24 mouse cellular contexts compared by ENCODE assay signal in genomic region chr17:47246605-47247004, GRCm38 (mm10).
A peak's percentile ranks its signal among the peaks of the same experiment; 100 is the strongest.
DNase-seq lines count a peak whose midpoint lies in the region; ATAC-seq and TF ChIP-seq lines count a peak whose summit lies in the region.
"Had no signal": no experiment of that assay in that cellular context is flagged by ENCODE, and none has a peak within 500 bp of the region (broad histone marks: within the 10 kb centered on the region; RNA-seq: fewer than 3 reads in every experiment).

No protein-coding gene starts in this region.

- DNase-seq in adrenal gland, adult 2 months = peak; percentile 29
- no peak for DNase-seq in adrenal gland, adult 18-20 months (ENCODE audit: low spot score in 2 of 2)
- peak; percentile 13 for DNase-seq in kidney, adult 2 months
- peak; percentile 29 for DNase-seq in yolk sac, embryonic 10.5 days (ENCODE audit: low spot score)
- DNase-seq in thymus, postnatal 36 days = no peak
- DNase-seq: adrenal gland, adult 8-10 months; adrenal gland, postnatal 14 days; cerebellum, adult 11 months; cerebellum, adult 18-20 months; cerebellum, adult 8-10 months; cerebellum, adult 9-11 months; cerebellum, postnatal 14 days; cerebellum, postnatal 36 days; embryo, embryonic 11 days had no signal

- H3K4me1 ChIP-seq in kidney, adult 2 months (ENCODE audit: control insufficient read depth, insufficient read depth, low read length) = no peaks in the 10 kb centered on the region
- peaks cover 22% of the 10 kb centered on the region for H3K4me1 ChIP-seq in kidney, embryonic 16.5 days (ENCODE audit: insufficient read depth, low read length)
- H3K4me1 ChIP-seq in liver, embryonic 16.5 days (ENCODE audit: control insufficient read depth, low read depth, low read length) = no peaks in the 10 kb centered on the region; the same call in 1 of the 2 replicates
- no peaks in the 10 kb centered on the region for H3K4me1 ChIP-seq in liver, embryonic 12.5 days
- H3K4me1 ChIP-seq: embryonic facial prominence, embryonic 15.5 days had no signal

- H3K4me3 ChIP-seq in kidney, adult 2 months (ENCODE audit: insufficient read depth, low read depth, low read length) = no peak overlapping the region
- H3K4me3 ChIP-seq in kidney, embryonic 16.5 days (ENCODE audit: low read length) = no peak overlapping the region
- H3K4me3 ChIP-seq in liver, embryonic 16.5 days (ENCODE audit: low read depth, low read length) = no peak overlapping the region
- no peak overlapping the region for H3K4me3 ChIP-seq in liver, embryonic 12.5 days
- H3K4me3 ChIP-seq: embryonic facial prominence, embryonic 13.5 days; embryonic facial prominence, embryonic 15.5 days; erythroblast, embryonic 14.5 days; forebrain, embryonic 10.5 days; forebrain, embryonic 12.5 days had no signal

- H3K4me2 ChIP-seq in kidney, embryonic 16.5 days (replicated peaks; ENCODE audit: low read depth, low read length) = no peak overlapping the region
- no peak overlapping the region for H3K4me2 ChIP-seq in liver, embryonic 16.5 days (ENCODE audit: low read depth, low read length)
- H3K4me2 ChIP-seq in liver, embryonic 12.5 days = no peak overlapping the region
- H3K4me2 ChIP-seq: embryonic facial prominence, embryonic 13.5 days; embryonic facial prominence, embryonic 15.5 days; forebrain, embryonic 12.5 days had no signal

- H3K27me3 ChIP-seq in kidney, adult 2 months (replicated peaks; ENCODE audit: control insufficient read depth, insufficient read depth, low read length) = no peaks in the 10 kb centered on the region
- no peaks in the 10 kb centered on the region for H3K27me3 ChIP-seq in kidney, embryonic 16.5 days (ENCODE audit: insufficient read depth, low read length)
- no peaks in the 10 kb centered on the region for H3K27me3 ChIP-seq in liver, embryonic 16.5 days (ENCODE audit: control insufficient read depth, insufficient read depth, low read depth, low read length)
- H3K27me3 ChIP-seq in liver, embryonic 12.5 days (replicated peaks) = no peaks in the 10 kb centered on the region
- H3K27me3 ChIP-seq: embryonic facial prominence, embryonic 13.5 days; embryonic facial prominence, embryonic 15.5 days; forebrain, embryonic 12.5 days had no signal

- TF ChIP-seq CTCF in kidney, adult 2 months (conservative IDR thresholded peaks at IDR 0.05; ENCODE audit: insufficient read depth, insufficient read length, low read depth, low read length) = no peak

- no peak overlapping the region for H3K9ac ChIP-seq in kidney, embryonic 16.5 days (replicated peaks; ENCODE audit: low read length)
- H3K9ac ChIP-seq in liver, embryonic 16.5 days (ENCODE audit: low read depth, low read length) = no peak overlapping the region
- no peak overlapping the region for H3K9ac ChIP-seq in liver, embryonic 12.5 days
- H3K9ac ChIP-seq: embryonic facial prominence, embryonic 13.5 days; embryonic facial prominence, embryonic 15.5 days; forebrain, embryonic 12.5 days had no signal

- no peak for ATAC-seq in kidney, embryonic 16.5 days (ENCODE audit: low FRiP score, low TSS enrichment)
- ATAC-seq in liver, embryonic 16.5 days (ENCODE audit: low read depth) = peak; percentile 79
- no peak for ATAC-seq in liver, embryonic 12.5 days
- ATAC-seq: forebrain, embryonic 14.5 days; forebrain, embryonic 16.5 days had no signal

- 90% methylated on average over 8 of the region's 8 CpGs for WGBS in kidney, adult 2 months
- 97% methylated on average over 8 of the region's 8 CpGs for WGBS in kidney, embryonic 16.5 days
- WGBS in liver, embryonic 16.5 days (ENCODE audit: insufficient replicate concordance) = 71% methylated on average over 8 of the region's 8 CpGs
- WGBS in liver, embryonic 12.5 days (ENCODE audit: insufficient replicate concordance) = 73% methylated on average over 8 of the region's 8 CpGs

- TF ChIP-seq POLR2A in kidney, adult 2 months (IDR thresholded peaks at IDR 0.05; ENCODE audit: low read depth, low read length) = no peak

- no peaks in the 10 kb centered on the region for H3K36me3 ChIP-seq in kidney, adult 2 months (ENCODE audit: control insufficient read depth, insufficient read depth, low read length)
- 0 out of 2 replicates have a peak, but pooled peaks cover 4% of the 10 kb centered on the region for H3K36me3 ChIP-seq in kidney, embryonic 16.5 days (ENCODE audit: insufficient read depth, low read length)
- H3K36me3 ChIP-seq in liver, embryonic 16.5 days (ENCODE audit: control insufficient read depth, insufficient read depth) = no peaks in the 10 kb centered on the region
- no peaks in the 10 kb centered on the region; the same call in 1 of the 2 replicates for H3K36me3 ChIP-seq in liver, embryonic 12.5 days

- H3K27ac ChIP-seq in kidney, adult 2 months (ENCODE audit: insufficient read depth, low read depth, low read length) = no peak overlapping the region
- H3K27ac ChIP-seq in kidney, embryonic 16.5 days (ENCODE audit: low read length) = no peak overlapping the region
- H3K27ac ChIP-seq in liver, embryonic 16.5 days (ENCODE audit: low read length) = no peak overlapping the region
- no peak overlapping the region for H3K27ac ChIP-seq in liver, embryonic 12.5 days
- H3K27ac ChIP-seq: embryonic facial prominence, embryonic 13.5 days; embryonic facial prominence, embryonic 15.5 days; forebrain, embryonic 10.5 days; forebrain, embryonic 12.5 days had no signal

- no peaks in the 10 kb centered on the region for H3K9me3 ChIP-seq in kidney, embryonic 16.5 days (ENCODE audit: low read length)
- H3K9me3 ChIP-seq in liver, embryonic 16.5 days (replicated peaks; ENCODE audit: control insufficient read depth, low read length) = no peaks in the 10 kb centered on the region
- no peaks in the 10 kb centered on the region for H3K9me3 ChIP-seq in liver, embryonic 12.5 days (replicated peaks)
- H3K9me3 ChIP-seq: embryonic facial prominence, embryonic 13.5 days; embryonic facial prominence, embryonic 15.5 days; forebrain, embryonic 10.5 days; forebrain, embryonic 12.5 days had no signal

Comparison
In these comparisons a context has a peak if more than half of its experiments do, and no peak if none do; other contexts are left out.
1. DNase-seq: peak in adrenal gland, adult 2 months (single experiment), kidney, adult 2 months (single experiment) and yolk sac, embryonic 10.5 days (single experiment); none in adrenal gland, adult 18-20 months (0 of 2) and thymus, postnatal 36 days (0 of 2).